Mouse (Mus musculus): ENCODE measurements around the gene Klhl10. TPM values are rescaled to one million over a fixed set of nuclear protein-coding genes. Genes with fewer than 3 reads are reported as not detected.

Gene Klhl10
- polyA plus RNA-seq, 1 experiment from 2014 or later: 0.62 TPM

- no peak overlapping the region for H3K27ac ChIP-seq (replicated peaks)
- H3K27me3 ChIP-seq (ENCODE audit: low read depth, poor library complexity, severe bottlenecking): peaks cover 21% of the 10 kb centered on the region
- H3K9me3 ChIP-seq (replicated peaks): no peaks in the 10 kb centered on the region
- H3K36me3 ChIP-seq: no peaks in the 10 kb centered on the region
- peaks cover 37% of the 10 kb centered on the region for H3K4me1 ChIP-seq
- 86% methylated on average over 6 of the region's 6 CpGs for WGBS
- H3K4me3 ChIP-seq: no peak overlapping the region
- DNase-seq (ENCODE audit: low spot score): no peak
Measured at GRCm38 (mm10) chr11:100400842-100401241, 40.9 kb upstream of the Klhl10 start.

- no peak overlapping the region for H3K27ac ChIP-seq (replicated peaks)
- peaks cover 23% of the 10 kb centered on the region for H3K4me1 ChIP-seq
- H3K36me3 ChIP-seq: no peaks in the 10 kb centered on the region
- H3K9me3 ChIP-seq (replicated peaks): no peaks in the 10 kb centered on the region
- H3K4me3 ChIP-seq: no peak overlapping the region
- 48% methylated on average over 6 of the region's 6 CpGs for WGBS
- H3K27me3 ChIP-seq (ENCODE audit: low read depth, poor library complexity, severe bottlenecking): peaks cover 7% of the 10 kb centered on the region
- no peak for DNase-seq (ENCODE audit: low spot score)
Measured at GRCm38 (mm10) chr11:100402240-100402639, 39.5 kb upstream of the Klhl10 start.

- Histone ChIP-seq H3K4me1 (peaks cover 19% of the 10 kb centered on the region), H3K27ac (replicated peaks) (no peak overlapping the region), H3K4me3 (no peak overlapping the region), H3K9me3 (replicated peaks) (no peaks in the 10 kb centered on the region), H3K27me3 (ENCODE audit: low read depth, poor library complexity, severe bottlenecking) (0 out of 2 replicates have a peak, but pooled peaks cover 4% of the 10 kb centered on the region), H3K36me3 (no peaks in the 10 kb centered on the region)
- whole genome bisulfite sequencing: 69% methylated on average over 2 of the region's 2 CpGs
- DNase-seq (ENCODE audit: low spot score): no peak
Measured at GRCm38 (mm10) chr11:100402682-100403081, 39.0 kb upstream of the Klhl10 start.

GRCm38 (mm10) chr11:100403445-100404134 lies 38.1 kb upstream of the Klhl10 start:
- no peak for DNase-seq (ENCODE audit: low spot score)
- no peak overlapping the region for H3K4me3 ChIP-seq
- H3K36me3 ChIP-seq: no peaks in the 10 kb centered on the region
- 0 out of 2 replicates have a peak, but pooled peaks cover 4% of the 10 kb centered on the region for H3K27me3 ChIP-seq (ENCODE audit: low read depth, poor library complexity, severe bottlenecking)
- no peak overlapping the region for H3K27ac ChIP-seq (replicated peaks)
- WGBS: 83% methylated on average over 10 of the region's 10 CpGs
- H3K4me1 ChIP-seq: peaks cover 19% of the 10 kb centered on the region
- no peaks in the 10 kb centered on the region for H3K9me3 ChIP-seq (replicated peaks)

- Histone ChIP-seq H3K4me1 (peaks cover 19% of the 10 kb centered on the region), H3K27me3 (ENCODE audit: low read depth, poor library complexity, severe bottlenecking) (0 out of 2 replicates have a peak, but pooled peaks cover 4% of the 10 kb centered on the region), H3K36me3 (peaks cover 8% of the 10 kb centered on the region), H3K9me3 (replicated peaks) (no peaks in the 10 kb centered on the region), H3K4me3 (no peak overlapping the region), H3K27ac (replicated peaks) (no peak overlapping the region)
- WGBS: 82% methylated on average over 3 of the region's 3 CpGs
- DNase-seq (ENCODE audit: low spot score): no peak
Measured at GRCm38 (mm10) chr11:100404456-100405074, 37.2 kb upstream of the Klhl10 start.

- H3K36me3 ChIP-seq: peaks cover 8% of the 10 kb centered on the region
- DNase-seq (ENCODE audit: low spot score): no peak
- no peak overlapping the region for H3K4me3 ChIP-seq
- 83% methylated on average over 8 of the region's 8 CpGs for WGBS
- H3K4me1 ChIP-seq: peaks cover 19% of the 10 kb centered on the region
- H3K27me3 ChIP-seq (ENCODE audit: low read depth, poor library complexity, severe bottlenecking): no peaks in the 10 kb centered on the region
- H3K27ac ChIP-seq (replicated peaks): no peak overlapping the region
- H3K9me3 ChIP-seq (replicated peaks): no peaks in the 10 kb centered on the region
Measured at GRCm38 (mm10) chr11:100406273-100406672, 35.4 kb upstream of the Klhl10 start.

GRCm38 (mm10) chr11:100406995-100407705 lies 34.6 kb upstream of the Klhl10 start:
- 93% methylated on average over 5 of the region's 5 CpGs for WGBS
- no peak overlapping the region for H3K4me3 ChIP-seq

GRCm38 (mm10) chr11:100408076-100408834 lies 33.5 kb upstream of the Klhl10 start:
- 46% methylated on average over 10 of the region's 10 CpGs for WGBS

More at GRCm38 (mm10) chr11:100406995-100407705, 34.6 kb upstream of the Klhl10 start:
- no peaks in the 10 kb centered on the region for H3K27me3 ChIP-seq (ENCODE audit: low read depth, poor library complexity, severe bottlenecking)
- peaks cover 22% of the 10 kb centered on the region for H3K4me1 ChIP-seq
- H3K36me3 ChIP-seq: peaks cover 8% of the 10 kb centered on the region
- H3K9me3 ChIP-seq (replicated peaks): no peaks in the 10 kb centered on the region
- DNase-seq (ENCODE audit: low spot score): no peak
- H3K27ac ChIP-seq (replicated peaks): no peak overlapping the region

GRCm38 (mm10) chr11:100408835-100409462 lies 32.8 kb upstream of the Klhl10 start:
- WGBS: 92% methylated on average over 12 of the region's 12 CpGs
- Histone ChIP-seq H3K9me3 (replicated peaks) (no peaks in the 10 kb centered on the region), H3K27me3 (ENCODE audit: low read depth, poor library complexity, severe bottlenecking) (peaks cover 13% of the 10 kb centered on the region), H3K27ac (replicated peaks) (no peak overlapping the region), H3K4me3 (no peak overlapping the region), H3K4me1 (peaks cover 27% of the 10 kb centered on the region), H3K36me3 (peaks cover 8% of the 10 kb centered on the region)
- no peak for DNase-seq (ENCODE audit: low spot score)

More at GRCm38 (mm10) chr11:100408076-100408834, 33.5 kb upstream of the Klhl10 start:
- Histone ChIP-seq H3K4me3 (no peak overlapping the region), H3K27me3 (ENCODE audit: low read depth, poor library complexity, severe bottlenecking) (peaks cover 6% of the 10 kb centered on the region), H3K27ac (replicated peaks) (no peak overlapping the region), H3K9me3 (replicated peaks) (no peaks in the 10 kb centered on the region), H3K36me3 (peaks cover 8% of the 10 kb centered on the region), H3K4me1 (peaks cover 25% of the 10 kb centered on the region)
- peak; percentile 53 for DNase-seq (ENCODE audit: low spot score)

- H3K27me3 ChIP-seq (ENCODE audit: low read depth, poor library complexity, severe bottlenecking): peaks cover 20% of the 10 kb centered on the region
- H3K36me3 ChIP-seq: peaks cover 8% of the 10 kb centered on the region
- no peak overlapping the region for H3K27ac ChIP-seq (replicated peaks)
- no peaks in the 10 kb centered on the region for H3K9me3 ChIP-seq (replicated peaks)
- no peak overlapping the region for H3K4me3 ChIP-seq
- DNase-seq (ENCODE audit: low spot score): no peak
- WGBS: 91% methylated on average over 3 of the region's 3 CpGs
- peaks cover 34% of the 10 kb centered on the region for H3K4me1 ChIP-seq
Measured at GRCm38 (mm10) chr11:100409686-100410085, 32.0 kb upstream of the Klhl10 start.

GRCm38 (mm10) chr11:100411736-100412135 lies 30.0 kb upstream of the Klhl10 start:
- H3K27ac ChIP-seq (replicated peaks): no peak overlapping the region
- H3K36me3 ChIP-seq: peaks cover 8% of the 10 kb centered on the region
- H3K4me1 ChIP-seq: peaks cover 51% of the 10 kb centered on the region
- peaks cover 41% of the 10 kb centered on the region for H3K27me3 ChIP-seq (ENCODE audit: low read depth, poor library complexity, severe bottlenecking)
- WGBS: 87% methylated on average over 11 of the region's 11 CpGs
- no peaks in the 10 kb centered on the region for H3K9me3 ChIP-seq (replicated peaks)
- no peak for DNase-seq (ENCODE audit: low spot score)
- H3K4me3 ChIP-seq: no peak overlapping the region

GRCm38 (mm10) chr11:100413541-100413940 lies 28.2 kb upstream of the Klhl10 start:
- Histone ChIP-seq H3K4me1 (peaks cover 47% of the 10 kb centered on the region), H3K27me3 (ENCODE audit: low read depth, poor library complexity, severe bottlenecking) (peaks cover 48% of the 10 kb centered on the region), H3K27ac (replicated peaks) (peak overlapping the region; percentile 90; the same call in 1 of the 2 replicates), H3K9me3 (replicated peaks) (no peaks in the 10 kb centered on the region), H3K4me3 (peak overlapping the region; percentile 77), H3K36me3 (peaks cover 8% of the 10 kb centered on the region)
- 77% methylated on average over 11 of the region's 11 CpGs for WGBS
- DNase-seq (ENCODE audit: low spot score): no peak

Measured in midbrain, embryonic 10.5 days (tissue).